Mouse (Mus musculus) hindbrain, embryonic 15.5 days (tissue): ENCODE measurements around the gene Olfr78. TPM values are rescaled to one million over a fixed set of nuclear protein-coding genes. Genes with fewer than 3 reads are reported as not detected.

Experiments
- polyA plus RNA-seq: library from polyadenylated mRNA; unstranded; fragments of >200 nt; fragmentation: Nextera tagmentation; extraction: Ambion mirVana; gene quantifications from 2 replicates; pipeline ENCODE4 v1.2.1, GENCODE M21; 2015

The Olfr78 gene
- polyA plus RNA-seq, 1 experiment from 2014 or later: 0.12 TPM

Other genes with a start within 250 kb of the Olfr78 start
- gene Olfr547, start 224.7 kb downstream of the Olfr78 start, polyA plus RNA-seq: not detected in 2 replicates
- gene Olfr548-ps1, start 218.6 kb downstream of the Olfr78 start, polyA plus RNA-seq: not detected in 2 replicates
- gene Olfr549, start 209.6 kb downstream of the Olfr78 start, polyA plus RNA-seq: not detected in 2 replicates
- gene Trim21, start 194.0 kb downstream of the Olfr78 start, polyA plus RNA-seq: 0.25 and 0.26 TPM in 2 replicates
- gene Olfr550, start 188.0 kb downstream of the Olfr78 start, polyA plus RNA-seq: not detected in 2 replicates
- not detected in 2 replicates for gene Olfr551, start 167.6 kb downstream of the Olfr78 start, polyA plus RNA-seq
- gene Olfr552, start 161.7 kb downstream of the Olfr78 start, polyA plus RNA-seq: 0.04 TPM in 1 of 2 replicates, not detected in the other
- gene Olfr553, start 141.3 kb downstream of the Olfr78 start, polyA plus RNA-seq: not detected in 2 replicates
- gene Olfr554, start 121.0 kb downstream of the Olfr78 start, polyA plus RNA-seq: not detected in 2 replicates
- not detected in 2 replicates for gene Olfr555, start 100.6 kb downstream of the Olfr78 start, polyA plus RNA-seq
- gene Olfr556, start 94.6 kb downstream of the Olfr78 start, polyA plus RNA-seq: not detected in 2 replicates
- 6.5 and 7.0 TPM in 2 replicates for gene Trim68, start 72.1 kb downstream of the Olfr78 start, polyA plus RNA-seq
- gene Olfr557, start 63.6 kb downstream of the Olfr78 start, polyA plus RNA-seq: not detected in 2 replicates
- 0.13 and 0.14 TPM in 2 replicates for gene Olfr558, start 57.3 kb downstream of the Olfr78 start, polyA plus RNA-seq
- not detected in 2 replicates for gene Olfr33, start 40.4 kb downstream of the Olfr78 start, polyA plus RNA-seq
- gene Olfr559, start 32.0 kb downstream of the Olfr78 start, polyA plus RNA-seq: not detected in 2 replicates
- not detected in 2 replicates for gene Olfr560, start 105 bp downstream of the Olfr78 start, polyA plus RNA-seq
- gene Olfr561, start 11.8 kb upstream of the Olfr78 start, polyA plus RNA-seq: not detected in 2 replicates
- not detected in 2 replicates for gene Olfr564, start 44.0 kb upstream of the Olfr78 start, polyA plus RNA-seq
- gene Olfr566, start 99.3 kb upstream of the Olfr78 start, polyA plus RNA-seq: not detected in 2 replicates
- not detected in 2 replicates for gene Olfr568, start 117.7 kb upstream of the Olfr78 start, polyA plus RNA-seq
- gene Olfr569, start 131.4 kb upstream of the Olfr78 start, polyA plus RNA-seq: not detected in 2 replicates
- gene Olfr570, start 135.1 kb upstream of the Olfr78 start, polyA plus RNA-seq: 0.14 TPM in 1 of 2 replicates, not detected in the other
- gene Olfr571, start 158.1 kb upstream of the Olfr78 start, polyA plus RNA-seq: not detected in 2 replicates
- not detected in 2 replicates for gene Olfr572, start 164.9 kb upstream of the Olfr78 start, polyA plus RNA-seq
- gene Olfr573-ps1, start 183.1 kb upstream of the Olfr78 start, polyA plus RNA-seq: not detected in 2 replicates
- gene Olfr574, start 189.0 kb upstream of the Olfr78 start, polyA plus RNA-seq: not detected in 2 replicates
- not detected in 2 replicates for gene Olfr575, start 199.3 kb upstream of the Olfr78 start, polyA plus RNA-seq
- gene Olfr576, start 203.2 kb upstream of the Olfr78 start, polyA plus RNA-seq: not detected in 2 replicates
- gene Olfr577, start 216.5 kb upstream of the Olfr78 start, polyA plus RNA-seq: not detected in 2 replicates
- not detected in 2 replicates for gene Olfr578, start 229.9 kb upstream of the Olfr78 start, polyA plus RNA-seq